Mouse (Mus musculus): Measurements from ENCODE around the gene Vsx1. TPM values are rescaled to one million over a fixed set of nuclear protein-coding genes. Genes with fewer than 3 reads are reported as not detected.

The Vsx1 gene
- polyA plus RNA-seq, 1 experiment from 2014 or later, result not detected

- Histone ChIP-seq H3K9ac (replicated peaks; ENCODE audit: low read depth, low read length) (no peak overlapping the region), H3K4me2 (ENCODE audit: low read length) (no peak overlapping the region), H3K27me3 (replicated peaks; ENCODE audit: control insufficient read depth, insufficient read depth, low read length) (peaks cover 26% of the 10 kb centered on the region), H3K27ac (ENCODE audit: low read length) (no peak overlapping the region), H3K4me1 (replicated peaks; ENCODE audit: control insufficient read depth, insufficient read depth, low read length) (peaks cover 12% of the 10 kb centered on the region), H3K9me3 (ENCODE audit: control insufficient read depth, low read length) (no peaks in the 10 kb centered on the region), H3K4me3 (replicated peaks; ENCODE audit: low read length) (no peak overlapping the region), H3K36me3 (ENCODE audit: control insufficient read depth, insufficient read depth) (no peaks in the 10 kb centered on the region)
- 84% methylated on average over 9 of the region's 9 CpGs for WGBS
- ATAC-seq, result no peak
Measured at GRCm38 (mm10) chr2:150685389-150685788, 3.8 kb downstream of the Vsx1 start.

GRCm38 (mm10) chr2:150684451-150684850 lies 4.7 kb downstream of the Vsx1 start:
- Histone ChIP-seq H3K36me3 (ENCODE audit: control insufficient read depth, insufficient read depth) (no peaks in the 10 kb centered on the region), H3K9me3 (ENCODE audit: control insufficient read depth, low read length) (no peaks in the 10 kb centered on the region), H3K27me3 (replicated peaks; ENCODE audit: control insufficient read depth, insufficient read depth, low read length) (peaks cover 16% of the 10 kb centered on the region), H3K27ac (ENCODE audit: low read length) (no peak overlapping the region), H3K4me1 (replicated peaks; ENCODE audit: control insufficient read depth, insufficient read depth, low read length) (peaks cover 12% of the 10 kb centered on the region), H3K4me3 (replicated peaks; ENCODE audit: low read length) (no peak overlapping the region), H3K4me2 (ENCODE audit: low read length) (no peak overlapping the region), H3K9ac (replicated peaks; ENCODE audit: low read depth, low read length) (no peak overlapping the region)
- no peak for ATAC-seq
- WGBS, result 90% methylated on average over 12 of the region's 12 CpGs

- H3K27me3 ChIP-seq (replicated peaks; ENCODE audit: control insufficient read depth, insufficient read depth, low read length), result peaks cover 3% of the 10 kb centered on the region; the same call in 1 of the 2 replicates
- H3K9me3 ChIP-seq (ENCODE audit: control insufficient read depth, low read length), result no peaks in the 10 kb centered on the region
- ATAC-seq, result no peak
- H3K4me3 ChIP-seq (replicated peaks; ENCODE audit: low read length), result no peak overlapping the region
- WGBS, result 72% methylated on average over 4 of the region's 4 CpGs
- no peak overlapping the region for H3K9ac ChIP-seq (replicated peaks; ENCODE audit: low read depth, low read length)
- no peak overlapping the region for H3K27ac ChIP-seq (ENCODE audit: low read length)
- no peak overlapping the region for H3K4me2 ChIP-seq (ENCODE audit: low read length)
- H3K4me1 ChIP-seq (replicated peaks; ENCODE audit: control insufficient read depth, insufficient read depth, low read length), result no peaks in the 10 kb centered on the region
- H3K36me3 ChIP-seq (ENCODE audit: control insufficient read depth, insufficient read depth), result no peaks in the 10 kb centered on the region
Measured at GRCm38 (mm10) chr2:150681581-150681980, 7.6 kb downstream of the Vsx1 start.

- H3K9ac ChIP-seq (replicated peaks; ENCODE audit: low read depth, low read length), result no peak overlapping the region
- no peak; the same call in 1 of the 2 replicates for ATAC-seq
- no peak overlapping the region for H3K4me2 ChIP-seq (ENCODE audit: low read length)
- H3K4me3 ChIP-seq (replicated peaks; ENCODE audit: low read length), result no peak overlapping the region
- WGBS, result 1% methylated on average over 3 of the region's 3 CpGs
- H3K27ac ChIP-seq (ENCODE audit: low read length), result no peak overlapping the region
- H3K4me1 ChIP-seq (replicated peaks; ENCODE audit: control insufficient read depth, insufficient read depth, low read length), result no peaks in the 10 kb centered on the region
- H3K36me3 ChIP-seq (ENCODE audit: control insufficient read depth, insufficient read depth), result no peaks in the 10 kb centered on the region
- no peaks in the 10 kb centered on the region for H3K9me3 ChIP-seq (ENCODE audit: control insufficient read depth, low read length)
- H3K27me3 ChIP-seq (replicated peaks; ENCODE audit: control insufficient read depth, insufficient read depth, low read length), result no peaks in the 10 kb centered on the region
Measured at GRCm38 (mm10) chr2:150678392-150678791, 10.8 kb downstream of the Vsx1 start.

DNA sequence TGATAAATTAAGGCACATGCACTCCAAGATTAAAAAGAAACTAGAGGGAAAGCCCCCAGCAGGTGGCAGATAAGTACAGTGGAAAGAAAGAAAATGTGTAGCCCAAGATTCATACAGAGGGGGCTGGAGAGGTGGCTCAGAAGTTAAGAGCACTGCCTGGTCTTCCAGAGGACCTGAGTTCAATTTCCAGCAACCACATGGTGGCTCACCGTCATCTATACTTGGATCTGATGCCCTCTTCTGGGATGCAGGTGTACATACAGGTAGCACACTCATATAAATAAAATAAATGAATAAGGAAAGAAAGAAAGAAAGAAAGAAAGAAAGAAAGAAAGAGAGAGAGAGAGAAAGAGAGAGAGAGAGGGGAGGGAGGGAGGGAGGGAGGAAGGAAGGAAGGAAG lies 13.6 kb downstream of the Vsx1 start:
- H3K4me2 ChIP-seq (ENCODE audit: low read length), result no peak overlapping the region
- no peak overlapping the region for H3K4me3 ChIP-seq (replicated peaks; ENCODE audit: low read length)
- no peaks in the 10 kb centered on the region for H3K27me3 ChIP-seq (replicated peaks; ENCODE audit: control insufficient read depth, insufficient read depth, low read length)
- H3K9me3 ChIP-seq (ENCODE audit: control insufficient read depth, low read length), result no peaks in the 10 kb centered on the region
- 11% methylated on average over 1 of the region's 1 CpGs for WGBS
- no peak overlapping the region for H3K9ac ChIP-seq (replicated peaks; ENCODE audit: low read depth, low read length)
- H3K4me1 ChIP-seq (replicated peaks; ENCODE audit: control insufficient read depth, insufficient read depth, low read length), result no peaks in the 10 kb centered on the region
- H3K27ac ChIP-seq (ENCODE audit: low read length), result no peak overlapping the region
- ATAC-seq, result no peak
- H3K36me3 ChIP-seq (ENCODE audit: control insufficient read depth, insufficient read depth), result no peaks in the 10 kb centered on the region

DNA sequence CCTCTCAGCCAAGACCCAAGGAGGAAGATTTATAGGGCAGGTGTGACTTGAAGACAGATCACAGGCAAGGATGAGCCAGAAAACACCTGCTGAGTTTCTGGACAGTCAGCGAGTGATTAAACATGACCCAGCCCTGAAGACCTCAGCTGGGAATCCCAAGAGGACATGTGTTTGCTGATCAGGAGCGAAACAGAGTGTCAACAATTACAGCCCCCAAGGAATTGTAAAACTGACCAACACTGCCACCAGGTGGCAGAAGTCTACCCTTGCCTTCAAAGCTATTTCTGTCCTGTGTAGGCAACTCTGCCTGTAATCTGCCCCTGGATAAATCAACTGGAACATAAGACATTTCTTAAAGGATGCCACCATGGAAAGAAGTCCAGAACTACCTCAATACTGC lies 14.3 kb downstream of the Vsx1 start:
- Histone ChIP-seq H3K36me3 (ENCODE audit: control insufficient read depth, insufficient read depth) (no peaks in the 10 kb centered on the region), H3K4me3 (replicated peaks; ENCODE audit: low read length) (no peak overlapping the region), H3K9ac (replicated peaks; ENCODE audit: low read depth, low read length) (no peak overlapping the region), H3K27ac (ENCODE audit: low read length) (no peak overlapping the region), H3K27me3 (replicated peaks; ENCODE audit: control insufficient read depth, insufficient read depth, low read length) (no peaks in the 10 kb centered on the region), H3K9me3 (ENCODE audit: control insufficient read depth, low read length) (no peaks in the 10 kb centered on the region), H3K4me1 (replicated peaks; ENCODE audit: control insufficient read depth, insufficient read depth, low read length) (no peaks in the 10 kb centered on the region), H3K4me2 (ENCODE audit: low read length) (no peak overlapping the region)
- ATAC-seq, result peak; percentile 78
- 6% methylated on average over 2 of the region's 2 CpGs for WGBS

GRCm38 (mm10) chr2:150673929-150674328 lies 15.2 kb downstream of the Vsx1 start:
- no peaks in the 10 kb centered on the region for H3K9me3 ChIP-seq (ENCODE audit: control insufficient read depth, low read length)
- no peak overlapping the region for H3K27ac ChIP-seq (ENCODE audit: low read length)
- no peak overlapping the region for H3K4me3 ChIP-seq (replicated peaks; ENCODE audit: low read length)
- ATAC-seq, result peak; percentile 7; the same call in 1 of the 2 replicates
- no peaks in the 10 kb centered on the region for H3K36me3 ChIP-seq (ENCODE audit: control insufficient read depth, insufficient read depth)
- no peaks in the 10 kb centered on the region for H3K27me3 ChIP-seq (replicated peaks; ENCODE audit: control insufficient read depth, insufficient read depth, low read length)
- no peak overlapping the region for H3K9ac ChIP-seq (replicated peaks; ENCODE audit: low read depth, low read length)
- H3K4me2 ChIP-seq (ENCODE audit: low read length), result no peak overlapping the region
- no peaks in the 10 kb centered on the region for H3K4me1 ChIP-seq (replicated peaks; ENCODE audit: control insufficient read depth, insufficient read depth, low read length)
- 83% methylated on average over 11 of the region's 11 CpGs for WGBS

GRCm38 (mm10) chr2:150671609-150672290 lies 17.4 kb downstream of the Vsx1 start:
- Histone ChIP-seq H3K4me3 (replicated peaks; ENCODE audit: low read length) (no peak overlapping the region), H3K36me3 (ENCODE audit: control insufficient read depth, insufficient read depth) (no peaks in the 10 kb centered on the region), H3K27me3 (replicated peaks; ENCODE audit: control insufficient read depth, insufficient read depth, low read length) (no peaks in the 10 kb centered on the region), H3K9me3 (ENCODE audit: control insufficient read depth, low read length) (no peaks in the 10 kb centered on the region), H3K9ac (replicated peaks; ENCODE audit: low read depth, low read length) (no peak overlapping the region), H3K27ac (ENCODE audit: low read length) (no peak overlapping the region), H3K4me1 (replicated peaks; ENCODE audit: control insufficient read depth, insufficient read depth, low read length) (peaks cover 11% of the 10 kb centered on the region), H3K4me2 (ENCODE audit: low read length) (no peak overlapping the region)
- 81% methylated on average over 8 of the region's 8 CpGs for WGBS
- ATAC-seq, result no peak

GRCm38 (mm10) chr2:150670926-150671325 lies 18.2 kb downstream of the Vsx1 start:
- Histone ChIP-seq H3K4me2 (ENCODE audit: low read length) (no peak overlapping the region), H3K36me3 (ENCODE audit: control insufficient read depth, insufficient read depth) (no peaks in the 10 kb centered on the region), H3K27ac (ENCODE audit: low read length) (no peak overlapping the region), H3K9me3 (ENCODE audit: control insufficient read depth, low read length) (no peaks in the 10 kb centered on the region), H3K9ac (replicated peaks; ENCODE audit: low read depth, low read length) (no peak overlapping the region), H3K4me1 (replicated peaks; ENCODE audit: control insufficient read depth, insufficient read depth, low read length) (peaks cover 11% of the 10 kb centered on the region), H3K4me3 (replicated peaks; ENCODE audit: low read length) (no peak overlapping the region), H3K27me3 (replicated peaks; ENCODE audit: control insufficient read depth, insufficient read depth, low read length) (no peaks in the 10 kb centered on the region)
- 82% methylated on average over 1 of the region's 1 CpGs for WGBS
- ATAC-seq, result no peak

Measured in forebrain, embryonic 16.5 days (tissue).